Mouse (Mus musculus): ENCODE measurements around the gene Fstl3. TPM values are rescaled to one million over a fixed set of nuclear protein-coding genes. Genes with fewer than 3 reads are reported as not detected.

Gene Fstl3
- total RNA-seq (2023): 1 to 10 TPM in 1 of 2 experiments, under 1 TPM in 1; 0.56 to 1.4 TPM

GRCm38 (mm10) chr10:79777103-79777531 lies at the start of gene Fstl3:
Fstl3 (plus strand) TSS chr10:79777272.

GRCm38 (mm10) chr10:79745898-79746773 lies 30.9 kb upstream of the Fstl3 start, which contains the start of gene Polrmt:
Polrmt (minus strand) TSS chr10:79746581.

GRCm38 (mm10) chr10:79754856-79755516 lies 22.1 kb upstream of the Fstl3 start, which contains the start of gene Fgf22:
Fgf22 (plus strand) TSS chr10:79755076.

GRCm38 (mm10) chr10:79766508-79767325 lies 10.4 kb upstream of the Fstl3 start, which contains the start of gene Rnf126:
Rnf126 (minus strand) TSS chr10:79766952.

GRCm38 (mm10) chr10:79790861-79791260 lies 13.8 kb downstream of the Fstl3 start, which contains the start of gene Prss57:
Prss57 (minus strand) TSS chr10:79790961.

GRCm38 (mm10) chr10:79793051-79793737 lies 16.1 kb downstream of the Fstl3 start, which contains the start of gene Palm:
Palm (plus strand) TSS chr10:79793572.

GRCm38 (mm10) chr10:79820782-79821181 lies 43.7 kb downstream of the Fstl3 start, which contains the start of gene Misp:
Misp (plus strand) TSS chr10:79820989.

Other genes starting within 250 kb of the Fstl3 start
- gene Plpp2, start 243.5 kb upstream of the Fstl3 start, total RNA-seq (2023): 1 to 10 TPM; 1.0 to 1.4 TPM
- 10 to 100 TPM; 45.2 to 56.8 TPM for gene Mier2, start 222.1 kb upstream of the Fstl3 start, total RNA-seq (2023)
- not detected for gene Theg, start 189.9 kb upstream of the Fstl3 start, total RNA-seq (2023)
- not detected for gene C2cd4c, start 163.2 kb upstream of the Fstl3 start, total RNA-seq (2023)
- not detected for gene Shc2, start 139.4 kb upstream of the Fstl3 start, total RNA-seq (2023)
- not detected for gene Odf3l2, start 131.5 kb upstream of the Fstl3 start, total RNA-seq (2023)
- not detected for gene Madcam1, start 112.7 kb upstream of the Fstl3 start, total RNA-seq (2023)
- gene Tpgs1, start 107.9 kb upstream of the Fstl3 start, total RNA-seq (2023): 10 to 100 TPM; 23.9 to 26.9 TPM
- gene Cdc34, start 95.1 kb upstream of the Fstl3 start, total RNA-seq (2023): 10 to 100 TPM; 78.2 to 86.5 TPM
- 10 to 100 TPM; 16.9 to 17.0 TPM for gene Gzmm, start 88.3 kb upstream of the Fstl3 start, total RNA-seq (2023)
- 100 to 1,000 TPM; 103 to 115 TPM for gene Bsg, start 72.8 kb upstream of the Fstl3 start, total RNA-seq (2023)
- under 1 TPM; 0.18 to 0.23 TPM for gene Hcn2, start 60.6 kb upstream of the Fstl3 start, total RNA-seq (2023)
- 10 to 100 TPM; 59.1 to 62.3 TPM for gene Polrmt, start 30.7 kb upstream of the Fstl3 start, total RNA-seq (2023)
- not detected for gene Fgf22, start 22.2 kb upstream of the Fstl3 start, total RNA-seq (2023)
- 10 to 100 TPM; 63.3 to 64.6 TPM for gene Rnf126, start 10.3 kb upstream of the Fstl3 start, total RNA-seq (2023)
- gene Prss57, start 13.7 kb downstream of the Fstl3 start, total RNA-seq (2023): not detected
- gene Palm, start 16.3 kb downstream of the Fstl3 start, total RNA-seq (2023): 1 to 10 TPM; 3.0 to 4.1 TPM
- not detected for gene Misp, start 43.7 kb downstream of the Fstl3 start, total RNA-seq (2023)
- 100 to 1,000 TPM; 649 to 687 TPM for gene Ptbp1, start 77.2 kb downstream of the Fstl3 start, total RNA-seq (2023)
- gene Prtn3, start 97.2 kb downstream of the Fstl3 start, total RNA-seq (2023): not detected
- not detected for gene Plppr3, start 97.4 kb downstream of the Fstl3 start, total RNA-seq (2023)
- under 1 TPM in 1 of 2 experiments, not detected in 1; 0.58 TPM for gene Elane, start 109.0 kb downstream of the Fstl3 start, total RNA-seq (2023)
- gene Cfd, start 113.6 kb downstream of the Fstl3 start, total RNA-seq (2023): not detected
- gene Med16, start 131.7 kb downstream of the Fstl3 start, total RNA-seq (2023): 10 to 100 TPM; 62.1 to 71.7 TPM
- gene Gm26602, start 133.6 kb downstream of the Fstl3 start, total RNA-seq (2023): not detected
- 1 to 10 TPM in 1 of 2 experiments, under 1 TPM in 1; 0.98 to 1.2 TPM for gene Kiss1r, start 139.7 kb downstream of the Fstl3 start, total RNA-seq (2023)
- gene R3hdm4, start 143.9 kb downstream of the Fstl3 start, total RNA-seq (2023): 100 to 1,000 TPM in 1 of 2 experiments, 10 to 100 TPM in 1; 99.7 to 103 TPM
- 10 to 100 TPM in 1 of 2 experiments, 1 to 10 TPM in 1; 9.3 to 12.5 TPM for gene Arid3a, start 149.8 kb downstream of the Fstl3 start, total RNA-seq (2023)
- 10 to 100 TPM; 54.5 to 63.1 TPM for gene Wdr18, start 182.9 kb downstream of the Fstl3 start, total RNA-seq (2023)
- under 1 TPM in 1 of 2 experiments, not detected in 1; 0.89 TPM for gene Grin3b, start 193.4 kb downstream of the Fstl3 start, total RNA-seq (2023)
- 100 to 1,000 TPM; 152 to 155 TPM for gene Tmem259, start 207.1 kb downstream of the Fstl3 start, total RNA-seq (2023)
- gene Cnn2, start 211.3 kb downstream of the Fstl3 start, total RNA-seq (2023): 100 to 1,000 TPM; 509 to 532 TPM
- gene Abca7, start 219.2 kb downstream of the Fstl3 start, total RNA-seq (2023): 10 to 100 TPM; 75.4 to 82.6 TPM
- gene Arhgap45, start 239.4 kb downstream of the Fstl3 start, total RNA-seq (2023): 100 to 1,000 TPM; 853 to 885 TPM